Mouse (Mus musculus): ENCODE measurements around the gene Pou5f1.

Pou5f1 gene

DNA sequence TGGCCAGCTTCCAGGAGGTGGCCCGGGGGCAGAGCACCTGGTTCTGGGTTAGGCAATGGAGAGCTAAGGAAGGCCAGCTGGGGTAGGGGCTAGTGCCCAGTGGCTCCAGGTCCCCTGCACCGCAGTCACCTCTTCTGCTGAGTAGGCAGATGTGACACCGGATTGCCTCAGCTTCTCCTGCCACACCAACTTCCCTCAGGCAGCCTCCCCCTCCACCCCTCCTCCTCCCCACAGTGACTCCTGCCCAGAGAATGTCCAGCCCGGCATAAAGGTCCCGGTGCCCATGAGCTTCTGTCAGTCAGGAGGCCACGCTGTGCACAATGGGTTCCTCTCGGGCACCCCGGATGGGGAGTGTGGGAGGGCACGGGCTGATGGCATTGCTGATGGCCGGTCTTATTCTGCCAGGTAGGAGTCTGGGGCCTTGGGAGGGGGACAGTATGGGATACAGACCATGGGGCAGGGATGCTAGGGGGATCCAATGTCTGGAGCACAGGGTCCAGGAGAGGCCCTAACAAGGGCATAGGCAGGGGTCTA, 46.1 kb downstream of the Pou5f1 start, which contains the start of gene Cdsn:
Gene Cdsn (plus strand): TSS at position 248 of the 534 bp plus-strand sequence.
- no peak for DNase-seq

DNA sequence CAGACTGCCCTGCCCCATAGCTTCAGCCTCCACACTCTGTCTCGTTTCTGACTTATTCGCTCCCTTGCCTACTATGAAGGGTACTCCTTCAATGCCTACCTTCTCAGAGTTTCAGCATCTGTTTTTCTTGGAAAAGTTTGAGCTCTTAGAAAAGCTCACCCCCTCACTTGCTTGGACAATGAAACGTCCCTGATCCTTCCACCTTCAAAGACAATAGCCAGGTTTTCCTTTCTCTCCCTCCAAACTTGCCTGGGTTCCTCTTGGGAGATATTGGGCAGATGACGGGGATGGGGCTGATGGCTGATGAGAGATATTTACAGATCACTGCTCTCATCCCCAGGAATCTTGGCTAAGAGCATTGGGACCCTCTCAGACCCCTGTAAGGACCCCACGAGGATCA, 48.5 kb downstream of the Pou5f1 start:
- no peak for DNase-seq

DNA sequence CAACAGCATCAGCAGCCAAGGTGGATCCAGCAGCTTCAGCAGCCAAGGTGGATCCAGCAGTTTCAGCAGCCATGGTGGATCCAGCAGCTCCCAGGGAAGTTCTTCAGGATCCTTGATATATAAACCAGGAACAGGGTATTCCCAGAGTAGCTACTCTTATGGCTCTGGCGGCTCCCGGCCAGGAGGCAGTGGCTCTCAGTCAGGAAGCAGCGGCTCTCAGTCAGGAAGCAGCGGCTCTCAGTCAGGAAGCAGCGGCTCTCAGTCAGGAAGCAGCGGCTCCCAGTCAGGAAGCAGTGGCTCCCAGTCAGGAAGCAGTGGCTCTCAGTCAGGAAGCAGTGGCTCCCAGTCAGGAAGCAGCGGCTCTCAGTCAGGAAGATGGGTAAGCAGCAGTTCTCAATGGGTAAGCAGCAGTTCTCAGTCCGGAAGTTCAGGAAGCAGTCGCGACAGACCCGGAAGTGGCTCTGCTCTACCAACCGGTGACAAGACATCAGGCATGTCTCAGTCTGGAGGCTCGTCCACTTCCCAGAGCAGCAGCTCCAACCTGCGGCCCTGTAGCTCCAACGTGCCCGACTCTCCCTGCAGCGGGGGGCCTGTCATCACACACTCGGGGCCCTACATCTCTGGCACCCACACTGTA, 49.1 kb downstream of the Pou5f1 start:
- DNase-seq, result no peak

DNA sequence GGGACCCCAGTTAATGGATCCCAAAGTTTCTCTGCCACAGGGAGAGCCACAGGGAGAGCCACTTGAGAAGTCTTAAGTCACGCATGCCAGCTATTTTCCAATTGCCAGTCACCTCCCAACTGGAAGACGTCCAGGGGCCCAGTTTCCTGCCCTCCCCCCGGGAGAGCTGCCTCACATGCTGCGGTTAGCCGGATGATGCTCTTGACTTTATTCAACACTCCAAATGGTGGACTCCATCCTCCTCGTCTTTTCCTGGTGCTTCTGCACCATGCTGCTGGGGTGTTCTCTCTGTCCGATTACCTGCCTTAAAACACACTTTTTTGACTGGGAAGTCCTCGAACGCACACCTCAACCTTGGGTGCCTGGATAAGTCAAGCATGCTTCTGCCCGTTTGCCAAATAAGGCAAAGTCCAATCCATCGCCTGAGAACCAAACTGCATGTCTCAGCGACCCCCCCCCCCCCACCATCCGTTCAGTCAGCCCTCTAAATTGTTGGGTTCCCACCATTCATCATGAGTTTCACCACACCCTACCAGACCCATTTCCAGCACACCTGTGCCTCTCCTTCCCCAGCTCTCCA, 50.5 kb downstream of the Pou5f1 start:
- no peak for DNase-seq

DNA sequence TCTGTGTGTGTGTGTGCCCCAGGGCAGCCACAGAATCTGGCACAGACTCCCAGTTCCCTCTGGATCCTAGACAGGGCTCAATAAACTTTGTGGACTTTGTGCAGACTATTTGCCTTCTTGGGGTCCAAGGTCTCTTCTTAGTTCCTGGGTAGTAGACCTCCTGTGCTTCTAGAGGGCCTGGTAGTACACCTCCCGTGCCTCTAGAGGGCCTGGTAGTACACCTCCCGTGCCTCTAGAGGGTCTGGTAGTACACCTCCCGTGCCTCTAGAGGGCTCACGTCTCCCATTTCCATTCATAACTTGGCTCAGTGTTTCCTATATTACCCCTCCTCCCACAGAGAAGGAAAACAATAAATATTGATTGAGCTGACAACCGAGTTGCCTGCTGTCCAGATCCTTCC, 51.0 kb downstream of the Pou5f1 start:
- DNase-seq, result peak in 1 of 2 experiments; percentile 37

DNA sequence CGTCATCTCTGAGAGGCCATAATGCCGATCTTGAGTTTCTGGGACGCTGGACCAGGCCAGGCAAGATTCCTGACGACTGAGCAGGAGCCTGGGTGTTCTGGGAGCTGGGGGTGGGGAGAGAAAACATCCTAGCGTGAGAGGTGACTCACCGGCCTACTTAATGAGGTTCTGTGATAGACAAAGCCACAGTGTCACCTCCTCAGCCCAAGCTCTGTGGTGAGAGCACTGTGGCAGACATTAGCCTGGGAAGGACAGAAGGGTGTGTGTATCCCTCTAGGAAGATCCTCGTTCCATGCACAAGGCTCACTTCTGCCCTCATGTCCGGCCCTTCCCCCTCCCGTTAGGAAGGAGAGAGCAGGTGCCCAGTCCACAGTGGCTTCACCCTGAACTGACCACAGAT, 51.5 kb downstream of the Pou5f1 start:
- no peak for DNase-seq

DNA sequence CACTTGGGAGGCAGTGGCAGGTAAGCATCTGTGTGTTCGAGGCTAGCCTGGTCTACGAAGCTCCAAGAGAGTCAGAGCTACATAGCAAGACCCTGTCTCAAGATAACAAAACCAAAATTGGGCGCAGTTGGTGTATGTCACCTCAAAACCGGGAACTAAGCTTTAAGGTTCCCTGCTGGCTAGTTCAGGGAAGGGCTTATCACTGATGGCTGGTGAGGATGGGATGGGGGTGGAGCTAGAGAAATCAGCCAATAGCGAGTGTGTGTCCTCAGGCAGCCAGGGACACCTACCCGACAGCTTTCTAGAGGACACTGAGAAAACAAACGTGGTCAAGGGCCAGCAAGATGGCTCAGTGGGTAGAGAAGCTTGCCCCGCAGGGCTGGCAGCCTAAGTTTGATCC, 52.4 kb downstream of the Pou5f1 start:
- DNase-seq, result no peak
